ENCODE assay signal across 8 mouse cellular contexts in the genomic region with DNA sequence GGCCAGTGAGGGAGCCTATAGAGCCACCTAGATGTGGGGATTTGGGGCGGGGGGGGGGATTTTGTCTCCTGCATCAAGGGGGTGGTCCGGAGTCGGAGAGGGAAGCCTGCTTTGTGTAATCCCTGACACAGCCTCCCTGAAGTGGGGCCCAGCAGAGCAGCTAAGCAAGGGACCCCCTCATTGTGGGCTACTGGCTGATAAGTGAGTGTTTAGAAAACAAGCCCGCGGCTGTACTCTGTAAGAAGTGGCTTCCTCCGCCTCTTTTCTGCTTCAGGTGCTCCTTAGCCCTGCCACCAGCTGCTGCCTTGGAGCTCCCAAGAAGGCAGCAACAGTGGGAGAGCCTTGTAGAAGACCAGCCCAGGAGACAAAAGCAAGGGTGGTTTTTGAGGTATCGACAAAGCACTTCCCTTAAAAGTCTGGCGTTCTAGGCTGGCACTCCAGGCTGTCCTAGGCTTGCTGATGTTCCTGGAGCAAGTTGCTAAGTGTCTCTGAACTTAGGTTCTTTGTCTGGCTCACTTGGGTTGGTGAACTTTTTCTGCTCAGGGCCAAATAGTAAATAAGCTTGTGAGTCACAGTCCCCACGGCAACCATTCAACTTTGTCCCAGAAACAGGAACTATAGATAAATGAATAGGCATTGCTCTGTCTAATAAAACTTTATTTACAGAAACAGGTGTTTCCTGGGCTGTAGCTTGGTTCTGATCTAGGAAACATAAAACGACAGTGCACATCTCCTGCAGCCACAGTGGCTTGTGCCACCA.
DNase-seq lines count a peak whose midpoint lies in the region; ATAC-seq and TF ChIP-seq lines count a peak whose summit lies in the region.

No protein-coding gene starts in this region.

- no peaks in the 10 kb centered on the region for H3K36me3 ChIP-seq in embryonic facial prominence, embryonic 13.5 days

- DNase-seq in spleen, postnatal 36 days (ENCODE audit: low spot score in 2 of 2), result peak; percentile 54
- DNase-seq in spleen, postnatal 14 days (ENCODE audit: low spot score in 2 of 2), result no peak
- DNase-seq in induced T-regulatory cell, adult 2 months (ENCODE audit: low read depth), result peak; percentile 49
- peak; percentile 62 to 63 for DNase-seq in monocyte, adult 2 months (ENCODE audit: low read depth in 1 of 2, low spot score in 2 of 2)
- no peak for DNase-seq in left cerebral cortex, postnatal 10 days (ENCODE audit: extremely low spot score in 1 of 2, low spot score in 2 of 2)
- no peak for DNase-seq in layer of hippocampus, adult 2 months (ENCODE audit: low spot score in 2 of 2)
- DNase-seq in spleen, postnatal 10 days (ENCODE audit: low spot score in 2 of 2), result no peak

- no peak for TF ChIP-seq CTCF in layer of hippocampus, adult 2 months (conservative IDR thresholded peaks at IDR 0.05)

- H3K9ac ChIP-seq in embryonic facial prominence, embryonic 13.5 days, result no peak overlapping the region

- H3K9me3 ChIP-seq in embryonic facial prominence, embryonic 13.5 days, result no peaks in the 10 kb centered on the region

- H3K27me3 ChIP-seq in embryonic facial prominence, embryonic 13.5 days, result no peaks in the 10 kb centered on the region

- peaks cover 53% of the 10 kb centered on the region for H3K4me1 ChIP-seq in embryonic facial prominence, embryonic 13.5 days

- peak overlapping the region; percentile 29 for H3K4me3 ChIP-seq in embryonic facial prominence, embryonic 13.5 days
- no peak overlapping the region for H3K4me3 ChIP-seq in layer of hippocampus, adult 2 months

- H3K4me2 ChIP-seq in embryonic facial prominence, embryonic 13.5 days, result peak overlapping the region; percentile 59

- intact Hi-C loops in left cerebral cortex, postnatal 10 days (cut with DNase I), result no loop called here

- ATAC-seq in embryonic facial prominence, embryonic 13.5 days (ENCODE audit: insufficient number of reproducible peaks, insufficient read depth, low FRiP score, low TSS enrichment, low read depth), result no peak

- peak overlapping the region; percentile 89 for H3K27ac ChIP-seq in embryonic facial prominence, embryonic 13.5 days
- H3K27ac ChIP-seq in layer of hippocampus, adult 2 months, result no peak overlapping the region

- WGBS in embryonic facial prominence, embryonic 13.5 days, result 10% methylated on average over 10 of the region's 10 CpGs

Comparison
In these comparisons a context has a peak if more than half of its experiments do, and no peak if none do; other contexts are left out.
1. DNase-seq: peak in spleen, postnatal 36 days (2 of 2), induced T-regulatory cell, adult 2 months (single experiment) and monocyte, adult 2 months (2 of 2); none in spleen, postnatal 14 days (0 of 2), left cerebral cortex, postnatal 10 days (0 of 2), layer of hippocampus, adult 2 months (0 of 2) and spleen, postnatal 10 days (0 of 2).